Mouse (Mus musculus) right cerebral cortex, postnatal 4 days (tissue): ENCODE measurements around the gene 2310030G06Rik.

Experiments used
- DNase-seq: peaks from one replicate; pipeline ENCODE4 v3.0.0-alpha.2; 2022

The 2310030G06Rik gene

GRCm38 (mm10) chr9:50698418-50699409 lies 47.6 kb downstream of the 2310030G06Rik start:
- DNase-seq = peak; percentile 69

GRCm38 (mm10) chr9:50697706-50698041 lies 48.7 kb downstream of the 2310030G06Rik start:
- DNase-seq = peak; percentile 73

GRCm38 (mm10) chr9:50696851-50697705 lies 49.3 kb downstream of the 2310030G06Rik start:
- no peak for DNase-seq

GRCm38 (mm10) chr9:50695153-50695552 lies 51.2 kb downstream of the 2310030G06Rik start:
- no peak for DNase-seq

GRCm38 (mm10) chr9:50693631-50694030 lies 52.7 kb downstream of the 2310030G06Rik start:
- DNase-seq = peak; percentile 23

- DNase-seq = no peak
Observed at GRCm38 (mm10) chr9:50692626-50693580, 53.4 kb downstream of the 2310030G06Rik start.
